Mouse (Mus musculus) adrenal gland, adult 2 months (tissue): ENCODE results near the gene Rnaseh2a. TPM values are rescaled to one million over a fixed set of nuclear protein-coding genes. Genes with fewer than 3 reads are reported as not detected.

Experiments used
- DNase-seq: peaks from one replicate; pipeline ENCODE4 v3.0.0; 2021
- polyA plus RNA-seq: library from polyadenylated mRNA; depleted of rRNA; stranded (reverse); fragments of >200 nt; gene quantifications from 2 replicates; pipeline ENCODE4 v1.2.3, GENCODE M21; 2012
- total RNA-seq, 2 experiments: library from RNA; stranded (reverse); gene quantifications; 2 replicates each; pipeline ENCODE4 v1.2.3; 2021

Rnaseh2a gene
- total and polyA plus RNA-seq, 3 experiments = 76.6 to 112 (median 87.7) TPM

DNA sequence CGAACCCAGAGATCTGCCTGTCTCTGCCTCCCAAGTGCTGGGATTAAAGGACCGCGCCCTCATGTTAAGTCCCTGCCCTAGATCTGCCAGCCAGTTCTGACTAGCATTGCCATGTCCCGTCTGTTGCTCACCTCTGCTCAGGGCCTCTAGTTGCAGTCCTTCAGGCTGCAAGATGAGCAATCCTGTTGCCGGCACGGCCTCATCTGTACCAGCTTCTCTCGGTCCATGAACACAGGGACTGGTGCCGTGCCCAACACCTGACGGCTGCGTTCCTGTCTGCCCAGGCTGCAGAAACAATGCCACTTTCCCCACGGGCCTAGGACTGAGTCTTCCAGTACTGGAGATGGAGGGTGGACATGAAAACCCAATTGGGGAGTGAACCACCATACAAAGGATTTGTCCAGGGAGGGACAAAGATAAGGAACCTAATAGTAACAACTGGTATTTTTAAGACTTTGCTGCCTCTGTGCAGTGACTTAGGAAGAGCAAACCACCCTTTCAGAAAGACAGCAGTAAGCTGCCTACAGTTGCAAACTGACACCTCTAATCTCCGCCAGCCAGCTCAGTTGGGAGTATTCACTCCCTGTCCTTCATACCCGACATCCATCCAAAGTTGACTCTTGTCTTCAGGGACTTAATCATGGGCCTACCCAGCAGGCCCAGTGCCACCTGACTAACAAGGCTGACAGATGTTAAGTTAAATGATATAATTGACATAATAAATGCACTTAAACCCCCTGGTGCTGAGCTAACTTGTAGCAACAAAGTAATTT, 1.8 kb downstream of the Rnaseh2a start:
- DNase-seq = peak; percentile 62

- DNase-seq = peak; percentile 77
Measured at GRCm38 (mm10) chr8:84966603-84967002, 3.0 kb downstream of the Rnaseh2a start.

- DNase-seq = peak; percentile 97
Measured at GRCm38 (mm10) chr8:84965731-84966291, 3.8 kb downstream of the Rnaseh2a start.

- DNase-seq = no peak
Measured at GRCm38 (mm10) chr8:84963952-84964351, 5.6 kb downstream of the Rnaseh2a start.

GRCm38 (mm10) chr8:84959811-84960210, 9.8 kb downstream of the Rnaseh2a start:
- DNase-seq = peak; percentile 86

DNA sequence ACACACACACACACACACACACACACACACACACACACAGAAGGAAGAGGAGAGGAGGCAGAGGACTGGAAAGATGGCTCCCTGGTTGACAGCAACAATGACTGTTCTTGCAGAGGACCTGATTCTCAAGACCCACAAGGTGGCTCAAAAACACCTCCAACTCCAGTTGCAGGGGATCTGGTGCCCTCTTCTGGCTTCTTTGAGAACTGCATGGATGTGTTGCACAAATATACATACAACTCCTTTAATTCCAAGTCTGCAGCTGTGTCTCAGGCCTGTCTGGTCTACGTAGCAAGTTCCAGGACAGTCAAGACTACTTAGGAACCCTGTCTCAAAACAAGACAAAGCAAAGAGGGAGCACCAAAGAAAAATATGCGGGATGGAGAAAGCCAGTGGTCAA, 12.8 kb downstream of the Rnaseh2a start:
- DNase-seq = peak; percentile 46

- DNase-seq = peak; percentile 79
Measured at GRCm38 (mm10) chr8:84952612-84953255, 16.8 kb downstream of the Rnaseh2a start.

GRCm38 (mm10) chr8:84949753-84950152, 19.8 kb downstream of the Rnaseh2a start:
- DNase-seq = no peak

GRCm38 (mm10) chr8:84947241-84947545, 22.4 kb downstream of the Rnaseh2a start:
- DNase-seq = peak; percentile 42

DNA sequence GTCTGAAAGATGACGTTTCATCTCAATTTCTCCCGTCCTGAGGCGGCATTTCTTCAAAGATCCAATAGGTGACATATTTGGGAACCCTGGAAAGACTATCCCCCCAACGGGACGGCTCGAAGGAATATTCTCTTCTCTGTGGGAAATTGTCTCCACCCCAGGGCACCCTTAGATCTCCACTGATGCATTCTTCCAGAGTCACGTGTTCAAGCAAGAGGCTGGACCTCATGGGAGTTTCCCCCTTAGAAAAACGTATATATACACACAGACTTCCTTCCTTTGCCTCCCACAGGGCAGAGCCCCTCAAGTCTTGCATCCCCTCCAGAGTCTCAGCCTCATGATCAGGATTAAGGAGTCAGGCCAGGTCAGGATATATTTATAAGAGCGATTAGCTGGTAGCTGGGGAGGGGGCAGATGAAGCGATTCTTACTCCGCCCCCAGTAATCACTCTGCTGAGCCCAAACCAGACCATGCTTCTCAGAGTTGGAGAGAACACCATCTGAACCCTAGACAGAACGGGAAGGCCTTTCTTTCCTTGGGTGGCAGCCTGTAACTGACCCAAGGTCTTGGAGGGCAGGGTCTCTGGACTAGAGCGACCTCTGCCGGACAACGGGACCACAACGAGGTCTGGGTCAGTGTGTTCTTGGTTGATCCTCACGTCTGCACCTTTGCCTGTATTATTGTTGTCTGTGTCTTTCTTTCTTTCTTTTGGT, 22.9 kb downstream of the Rnaseh2a start, which contains the start of gene Rtbdn:
TSS of gene Rtbdn (plus strand) at position 464 of the 713 bp plus-strand sequence.
- no peak for DNase-seq

DNA sequence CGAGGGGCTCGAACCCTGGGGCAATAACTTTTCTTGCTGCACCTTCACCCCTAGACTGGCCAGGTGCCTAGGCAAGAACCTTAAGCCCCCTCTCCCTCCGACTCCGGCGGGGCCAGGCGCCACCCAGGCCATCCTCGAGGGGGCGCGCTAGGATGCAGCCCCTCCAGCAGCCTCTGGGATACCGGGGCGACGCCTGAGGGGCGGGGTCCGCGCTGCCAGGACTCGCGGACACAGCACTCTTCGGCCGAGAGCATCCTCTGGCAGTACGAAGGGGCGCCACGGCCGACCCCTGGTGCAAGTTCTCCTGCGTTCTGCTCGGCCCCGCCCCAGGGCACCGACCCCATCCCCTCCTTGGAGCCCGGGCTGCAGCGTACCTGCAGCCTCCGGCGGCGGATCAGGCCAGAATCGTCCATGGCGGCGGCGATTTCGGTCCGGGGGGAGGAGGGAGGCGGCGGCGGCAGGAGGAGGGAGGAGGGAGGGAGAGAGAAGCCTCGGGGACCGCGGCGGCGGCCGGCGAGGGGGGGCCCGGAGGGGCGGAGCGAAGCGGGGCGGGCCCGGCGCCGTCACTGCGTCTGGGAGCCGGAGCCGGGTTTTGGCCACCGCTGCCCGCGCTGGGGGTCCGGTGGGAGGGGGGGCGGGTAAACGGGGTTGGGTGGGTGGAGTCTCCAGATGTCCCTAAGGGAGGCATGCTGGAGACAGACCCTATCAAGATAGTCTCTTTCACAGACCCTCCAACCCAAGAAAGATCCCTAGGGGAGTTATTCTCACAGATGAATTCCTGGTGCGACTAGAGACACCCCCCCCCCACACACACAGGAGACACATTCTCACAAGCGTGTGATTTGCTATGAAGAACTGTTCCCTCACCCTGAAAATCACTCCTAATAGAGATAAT, 23.7 kb downstream of the Rnaseh2a start:
- DNase-seq = no peak

GRCm38 (mm10) chr8:84945235-84945632, 24.3 kb downstream of the Rnaseh2a start:
- no peak for DNase-seq

GRCm38 (mm10) chr8:84944478-84945160, 24.9 kb downstream of the Rnaseh2a start:
- peak; percentile 37 for DNase-seq

GRCm38 (mm10) chr8:84943699-84944098, 25.9 kb downstream of the Rnaseh2a start:
- no peak for DNase-seq

GRCm38 (mm10) chr8:84937620-84938485, 31.7 kb downstream of the Rnaseh2a start:
- no peak for DNase-seq

DNA sequence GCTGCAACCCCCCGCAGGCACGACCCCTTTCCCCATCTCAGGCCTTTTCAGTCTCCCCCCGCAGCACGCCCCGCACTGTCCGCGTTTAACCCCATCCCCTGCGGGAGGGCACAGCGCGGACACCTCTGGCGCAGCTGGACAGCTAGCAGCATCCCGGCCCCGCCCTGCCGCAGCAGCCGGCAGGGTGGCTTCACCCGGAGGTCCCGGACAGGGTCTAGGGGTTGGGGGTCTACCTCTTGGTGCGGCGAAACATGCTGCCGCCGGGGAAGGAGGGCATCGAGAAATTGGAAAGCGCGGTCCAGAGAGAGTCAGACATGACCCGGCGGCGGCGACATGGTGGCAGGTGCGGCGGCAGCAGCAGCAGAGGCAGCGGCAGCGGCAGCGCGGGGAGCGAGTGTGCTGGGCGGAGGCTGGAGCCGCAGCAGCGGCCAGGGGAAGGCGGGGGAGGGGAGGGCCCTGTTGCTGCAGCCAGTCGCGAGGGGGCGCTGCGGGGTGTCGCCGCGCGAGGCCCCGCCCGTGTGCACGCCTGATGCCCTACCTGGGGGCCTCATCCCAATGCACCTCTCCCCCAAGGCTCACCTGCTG, 32.5 kb downstream of the Rnaseh2a start, which contains the start of gene Mast1:
TSS of gene Mast1 (minus strand) at position 398 of the 585 bp plus-strand sequence.
- DNase-seq = peak; percentile 74

DNA sequence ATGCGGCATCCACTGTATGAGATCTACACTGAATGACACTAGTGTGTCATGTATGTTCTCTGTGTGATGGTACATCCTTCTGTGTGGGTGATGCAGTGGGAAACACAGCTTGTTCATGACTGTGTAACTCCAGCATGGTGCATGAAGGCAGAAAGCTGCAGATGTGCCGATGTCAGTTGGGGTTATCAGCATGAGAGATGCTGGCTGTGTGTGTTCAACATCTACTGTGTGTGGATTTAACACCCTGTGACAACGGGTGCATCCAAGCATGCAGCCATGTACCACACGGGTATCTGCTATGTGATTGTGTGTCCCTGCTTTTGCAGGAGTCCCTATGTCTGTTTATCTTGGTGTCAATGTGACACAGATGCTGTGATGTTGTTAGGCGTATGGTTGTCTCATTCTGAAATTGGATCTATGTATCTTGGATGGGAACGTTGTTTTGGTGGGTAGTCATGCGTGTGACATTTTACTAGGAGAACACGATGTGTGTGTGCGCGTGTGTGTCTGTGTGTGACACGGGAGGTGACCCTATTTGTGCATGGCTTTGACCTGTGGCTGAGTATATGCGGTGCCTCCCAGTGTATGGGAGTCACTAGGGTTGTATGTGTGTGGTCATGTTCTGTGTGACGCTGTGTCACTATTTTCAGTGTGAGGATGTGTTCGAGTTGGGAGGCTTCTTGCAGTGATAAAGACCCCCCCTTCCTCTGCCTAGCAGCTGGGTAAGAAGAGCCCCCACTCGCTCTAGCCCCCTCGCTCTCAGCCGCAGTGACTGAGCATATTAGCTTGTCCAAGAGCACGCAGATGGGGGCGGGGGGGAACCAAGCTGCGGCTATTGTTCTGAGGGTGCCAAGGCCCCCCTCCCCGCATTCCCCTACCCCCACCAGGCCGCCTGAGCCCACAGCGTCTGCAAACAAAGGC, 33.3 kb downstream of the Rnaseh2a start:
- DNase-seq = no peak

DNA sequence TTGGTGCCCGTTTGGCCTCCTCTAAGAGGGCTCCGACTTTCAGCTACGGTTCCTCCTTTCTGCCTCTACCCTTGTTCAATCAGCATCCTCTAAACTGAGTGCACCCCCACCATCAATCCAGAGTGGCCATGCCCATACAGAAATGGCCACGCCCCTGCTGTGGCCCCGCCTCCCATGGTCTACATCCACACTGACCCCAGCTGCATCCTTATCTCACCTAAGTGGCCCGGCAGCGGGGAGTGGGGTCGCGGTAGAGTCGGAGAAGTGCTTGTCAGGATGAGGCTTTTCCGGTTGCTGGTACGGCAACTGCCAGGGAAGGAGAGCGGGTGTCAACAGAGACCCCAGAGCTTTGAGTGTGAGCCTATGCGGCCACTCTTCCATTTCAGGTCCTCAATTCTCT, 34.1 kb downstream of the Rnaseh2a start:
- no peak for DNase-seq
